Mouse (Mus musculus) macrophage (primary cell): Measurements from ENCODE around the gene Tnfaip1. TPM values are rescaled to one million over a fixed set of nuclear protein-coding genes. Genes with fewer than 3 reads are reported as not detected.

Source experiments
- H3K27ac ChIP-seq: fragments of 350-480 bp; formaldehyde crosslinking; 2 replicates; pipeline ENCODE4 v1.9.0; 2021
- H3K36me3 ChIP-seq: fragments of 350-480 bp; formaldehyde crosslinking; 2 replicates; pipeline ENCODE4 v1.9.0; 2021; ENCODE audit errors: inconsistent target
- H3K4me3 ChIP-seq: fragments of 350-480 bp; formaldehyde crosslinking; 2 replicates; pipeline ENCODE4 v1.9.0; 2021; ENCODE audit errors: inconsistent target
- H3K79me2 ChIP-seq: fragments of 350-480 bp; formaldehyde crosslinking; 2 replicates; pipeline ENCODE4 v1.9.0; 2021; ENCODE audit errors: inconsistent target
- whole genome bisulfite sequencing: methylation state at CpG from one replicate; pipeline ENCODE4 v1.1.7; 2026; ENCODE audit warnings: inconsistent platforms; ENCODE audit not compliant: missing documents; 5-methylcytosine and 5-hydroxymethylcytosine counted together
- polyA plus RNA-seq: library from polyadenylated mRNA; stranded (reverse); fragments of 250-400 nt; gene quantifications from 3 replicates; pipeline ENCODE4 v1.2.4, GENCODE M21; 2018; ENCODE audit warnings: inconsistent platforms

The Tnfaip1 gene
- polyA plus RNA-seq, 1 experiment from 2014 or later, result 28.0 TPM

DNA sequence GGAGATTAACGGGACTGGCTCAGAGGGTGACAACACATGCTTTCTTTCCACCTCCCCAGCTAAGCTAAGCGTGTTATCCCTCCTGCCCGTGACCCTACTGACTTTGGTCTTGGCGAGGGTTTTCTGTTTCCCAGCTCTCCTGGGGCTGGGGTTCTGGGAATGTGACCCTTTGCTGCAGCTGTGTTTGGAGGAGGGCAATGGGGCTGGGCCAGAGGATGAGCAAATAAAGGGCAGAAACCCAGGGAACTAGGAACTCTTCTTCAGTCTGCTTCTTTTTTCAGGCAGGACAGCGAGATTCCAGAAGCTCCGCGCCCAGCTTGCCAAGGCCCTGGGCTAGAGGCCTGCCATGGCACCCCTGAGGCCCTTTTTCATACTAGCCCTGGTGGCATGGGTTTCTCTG lies 37.1 kb downstream of the Tnfaip1 start, which contains the start of gene Vtn:
Vtn (plus strand) TSS at position 88 of the 400 bp plus-strand sequence.
- WGBS, result 84% methylated on average over 7 of the region's 7 CpGs
- no peaks in the 10 kb centered on the region for H3K36me3 ChIP-seq
- no peaks in the 10 kb centered on the region for H3K79me2 ChIP-seq
- peak within 1 kb of the TSS; percentile 23; the same call in 1 of the 2 replicates for H3K4me3 ChIP-seq
- no peak within 1 kb of the TSS for H3K27ac ChIP-seq

DNA sequence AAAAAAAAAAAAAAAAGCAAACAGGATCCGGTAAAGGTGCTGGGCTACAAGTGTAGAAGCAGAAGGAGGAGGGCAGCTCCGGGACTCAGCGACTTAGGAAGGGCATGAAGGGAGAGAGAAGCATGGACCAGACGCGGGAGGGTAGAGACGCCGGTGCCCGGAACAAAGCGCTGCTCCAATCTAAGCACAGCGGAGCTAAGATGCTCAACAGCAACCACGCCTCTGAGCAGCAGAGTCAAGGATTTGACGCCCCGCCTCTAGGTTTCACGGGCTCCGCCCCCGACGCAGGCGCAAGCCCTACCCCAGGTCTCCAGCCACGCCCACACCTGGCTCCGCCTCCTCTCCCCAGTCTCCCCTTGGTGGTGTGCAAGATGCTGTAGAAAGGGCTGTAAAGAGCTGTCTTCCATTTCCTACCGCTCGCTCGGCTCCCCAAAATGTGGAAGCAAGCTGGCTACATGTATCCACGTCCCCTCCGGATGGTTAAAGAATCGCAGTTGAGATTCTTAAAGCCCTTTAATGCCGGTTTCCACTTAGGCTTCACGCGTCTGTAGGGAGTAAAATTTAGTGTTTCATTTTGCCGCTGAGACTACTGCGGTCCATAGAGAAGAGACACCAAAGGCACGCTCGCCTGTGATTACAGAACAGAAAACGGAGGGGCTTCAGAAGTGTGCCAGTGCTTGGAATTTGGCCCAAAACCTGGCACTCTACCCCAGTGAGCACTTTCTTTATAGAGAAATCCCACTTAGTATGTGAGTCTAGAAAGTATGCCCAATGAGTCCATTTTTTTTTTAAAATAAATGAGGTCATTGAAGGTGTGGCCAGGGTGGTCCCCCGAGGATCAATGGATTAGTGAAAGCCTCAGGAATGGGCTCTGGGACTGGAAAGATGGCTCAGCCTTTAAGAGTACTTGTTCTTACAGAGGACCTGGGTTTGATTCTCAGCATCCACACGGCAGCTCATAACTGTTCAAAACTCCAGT lies 38.3 kb downstream of the Tnfaip1 start, which contains the start of gene Sarm1:
Sarm1 (minus strand) TSS at position 211 of the 979 bp plus-strand sequence.
- H3K4me3 ChIP-seq, result peak within 1 kb of the TSS; percentile 23; the same call in 1 of the 2 replicates
- H3K27ac ChIP-seq, result no peak within 1 kb of the TSS
- no peaks in the 10 kb centered on the region for H3K79me2 ChIP-seq
- no peaks in the 10 kb centered on the region for H3K36me3 ChIP-seq
- WGBS, result 4% methylated on average over 36 of the region's 36 CpGs

DNA sequence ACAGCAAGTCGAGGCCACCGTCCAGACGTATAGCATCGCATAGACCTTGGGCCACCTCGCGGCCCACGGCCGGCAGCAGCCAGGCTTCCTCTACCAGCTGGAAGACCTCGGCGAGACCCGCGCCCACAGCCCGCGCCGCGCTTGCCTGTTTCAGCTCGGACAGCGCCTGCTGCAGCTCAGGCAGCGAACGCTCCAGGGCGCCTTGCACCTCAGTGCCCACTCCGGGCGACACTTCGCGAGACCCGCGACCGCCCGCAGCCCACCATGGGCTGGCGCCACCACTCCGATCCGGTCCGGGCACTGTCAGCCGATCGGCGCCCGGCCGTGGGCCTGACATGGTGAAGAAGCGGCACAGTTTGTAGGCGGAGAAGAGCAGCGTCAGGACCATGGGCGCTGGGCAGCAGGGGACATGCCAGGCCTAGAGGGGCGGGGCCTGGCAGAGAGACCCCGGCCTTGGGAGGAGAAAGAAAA lies 39.0 kb downstream of the Tnfaip1 start:
- Histone ChIP-seq H3K36me3 (no peaks in the 10 kb centered on the region), H3K27ac (no peak overlapping the region), H3K4me3 (peak overlapping the region; percentile 23; the same call in 1 of the 2 replicates), H3K79me2 (no peaks in the 10 kb centered on the region)
- WGBS, result 3% methylated on average over 38 of the region's 44 CpGs

DNA sequence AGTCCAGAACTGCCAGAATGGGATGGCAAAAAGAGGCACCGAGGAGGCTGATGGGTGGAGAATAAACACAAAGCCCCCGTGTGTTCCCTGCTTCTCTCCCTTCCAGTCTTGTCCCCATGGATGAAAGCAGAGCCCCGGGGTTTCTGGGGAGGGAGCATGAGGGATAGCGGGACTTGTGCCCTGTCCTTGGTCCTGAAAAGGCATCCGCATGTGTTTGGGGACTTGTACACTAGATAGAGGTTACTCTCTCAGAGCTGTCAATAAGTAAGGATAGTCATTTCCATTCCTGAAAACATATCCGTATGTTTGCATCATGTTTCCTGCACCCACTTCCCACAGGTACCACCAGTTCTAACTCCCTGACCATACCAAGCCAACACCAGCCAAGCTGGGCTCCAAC lies 40.2 kb downstream of the Tnfaip1 start:
- Histone ChIP-seq H3K36me3 (no peaks in the 10 kb centered on the region), H3K27ac (no peak overlapping the region), H3K79me2 (no peaks in the 10 kb centered on the region), H3K4me3 (no peak overlapping the region)
- 12% methylated on average over 6 of the region's 6 CpGs for WGBS

DNA sequence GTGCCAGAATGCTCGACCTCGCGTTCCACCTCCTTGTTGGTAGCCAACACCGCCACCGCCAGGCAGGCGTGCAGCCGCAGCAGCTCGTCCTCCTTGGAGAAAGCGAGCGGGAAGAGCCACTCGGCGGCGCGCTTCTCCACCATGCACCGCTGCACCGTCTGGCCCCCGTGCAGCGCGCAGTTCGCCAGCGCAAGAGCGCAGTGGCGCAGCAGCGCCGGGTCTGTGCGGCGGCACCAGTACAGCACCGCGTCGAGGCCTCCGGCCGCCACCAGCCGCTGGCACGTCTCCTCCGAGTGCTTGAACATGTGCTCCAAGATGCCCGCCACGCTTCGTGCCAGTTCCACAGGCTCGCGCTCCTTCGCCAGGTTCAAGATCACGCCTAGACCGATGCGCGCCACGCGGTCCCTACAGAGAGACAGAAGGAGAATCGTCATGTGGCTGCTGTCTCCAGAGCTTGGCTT lies 45.3 kb downstream of the Tnfaip1 start:
- no peaks in the 10 kb centered on the region for H3K79me2 ChIP-seq
- WGBS, result 13% methylated on average over 48 of the region's 48 CpGs
- no peak overlapping the region for H3K4me3 ChIP-seq
- no peaks in the 10 kb centered on the region for H3K36me3 ChIP-seq
- H3K27ac ChIP-seq, result no peak overlapping the region

DNA sequence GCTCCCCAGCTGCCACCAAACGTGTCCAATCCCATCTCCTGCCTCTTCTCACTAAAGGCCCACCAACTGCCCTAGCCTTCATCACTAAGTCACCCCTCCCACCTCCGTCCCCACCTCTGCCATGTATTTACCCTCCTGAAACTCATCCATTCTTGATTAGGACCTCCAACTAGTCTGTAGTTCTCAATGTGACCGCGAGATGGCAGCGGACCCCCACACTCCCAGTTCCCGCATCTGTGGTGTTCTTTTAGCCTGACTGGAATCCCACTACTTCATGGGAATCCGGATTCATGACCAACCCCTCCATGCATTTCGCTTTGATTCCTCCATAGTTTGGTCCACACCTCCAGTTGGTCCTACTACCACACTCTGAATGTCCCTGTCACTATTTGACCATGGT lies 48.0 kb downstream of the Tnfaip1 start:
- 6% methylated on average over 8 of the region's 8 CpGs for WGBS
- H3K27ac ChIP-seq, result no peak overlapping the region

DNA sequence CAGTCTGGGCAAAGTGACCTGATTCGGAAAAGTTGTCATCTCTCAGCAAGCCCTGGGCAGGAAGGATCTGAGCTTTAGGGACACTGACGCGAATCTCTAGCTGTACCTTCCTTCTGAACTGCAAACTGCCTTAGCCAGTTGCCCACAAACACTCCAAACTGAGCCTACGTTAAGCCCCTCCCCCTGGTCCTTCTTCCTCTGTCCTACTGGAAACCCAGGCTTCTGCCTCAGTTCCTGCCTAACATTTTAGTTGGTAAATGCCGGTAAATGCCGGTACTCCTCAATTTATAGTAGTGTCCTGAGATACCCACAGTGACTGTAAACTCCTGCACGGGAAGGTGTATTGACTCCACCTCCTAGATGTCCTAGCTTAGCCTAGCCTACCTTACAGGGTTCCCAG lies 52.5 kb downstream of the Tnfaip1 start:
- Histone ChIP-seq H3K36me3 (no peaks in the 10 kb centered on the region), H3K79me2 (no peaks in the 10 kb centered on the region), H3K4me3 (no peak overlapping the region), H3K27ac (no peak overlapping the region)
- WGBS, result 50% methylated on average over 7 of the region's 7 CpGs

More for the DNA sequence above, 48.0 kb downstream of the Tnfaip1 start:
- no peak overlapping the region for H3K4me3 ChIP-seq
- no peaks in the 10 kb centered on the region for H3K79me2 ChIP-seq
- H3K36me3 ChIP-seq, result no peaks in the 10 kb centered on the region

DNA sequence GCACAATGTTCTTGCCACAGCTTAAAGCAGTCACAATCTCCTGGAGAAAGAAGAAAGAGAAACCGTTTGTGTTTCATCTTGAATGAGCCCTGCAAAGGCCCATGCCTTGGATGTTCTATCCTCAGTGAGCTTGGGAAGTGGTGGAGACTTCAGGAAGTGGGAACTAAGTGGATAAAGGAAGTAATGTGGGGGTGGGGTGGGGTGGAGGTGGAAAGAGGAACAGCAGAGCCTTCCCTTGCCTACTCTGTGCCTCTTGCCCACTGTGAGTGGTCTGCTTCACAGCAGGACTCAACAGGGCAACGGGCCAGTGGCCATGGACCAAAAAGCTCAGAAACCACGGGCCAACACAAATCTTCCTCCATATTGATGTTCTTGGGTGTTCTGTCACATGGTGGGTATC lies 60.8 kb downstream of the Tnfaip1 start:
- no peaks in the 10 kb centered on the region for H3K79me2 ChIP-seq
- H3K36me3 ChIP-seq, result no peaks in the 10 kb centered on the region
- 21% methylated on average over 3 of the region's 3 CpGs for WGBS
- H3K4me3 ChIP-seq, result no peak overlapping the region
- H3K27ac ChIP-seq, result no peak overlapping the region

Other genes with a start within 250 kb of the Tnfaip1 start
- gene BC030499, start 245.5 kb downstream of the Tnfaip1 start, polyA plus RNA-seq, result 0.32 to 1.4 TPM (median 0.54 TPM) in 3 replicates
- gene Spag5, start 234.8 kb downstream of the Tnfaip1 start, polyA plus RNA-seq, result 0.66 to 3.3 TPM (median 2.6 TPM) in 3 replicates
- 6.8 to 30.2 TPM (median 7.3 TPM) in 3 replicates for gene Aldoc, start 213.4 kb downstream of the Tnfaip1 start, polyA plus RNA-seq
- 66.8 to 71.6 TPM (median 67.7 TPM) in 3 replicates for gene Pigs, start 207.9 kb downstream of the Tnfaip1 start, polyA plus RNA-seq
- 21.6 to 57.5 TPM (median 31.3 TPM) in 3 replicates for gene Unc119, start 192.8 kb downstream of the Tnfaip1 start, polyA plus RNA-seq
- gene Foxn1, start 149.8 kb downstream of the Tnfaip1 start, polyA plus RNA-seq, result not detected in 3 replicates
- 0.20 to 0.62 TPM (median 0.36 TPM) in 3 replicates for gene Slc13a2, start 114.1 kb downstream of the Tnfaip1 start, polyA plus RNA-seq
- 5.8 to 11.1 TPM (median 6.3 TPM) in 3 replicates for gene Slc46a1, start 70.6 kb downstream of the Tnfaip1 start, polyA plus RNA-seq
- gene Sarm1, start 38.6 kb downstream of the Tnfaip1 start, polyA plus RNA-seq, result 0.04 to 0.16 TPM (median 0.12 TPM) in 3 replicates
- gene Vtn, start 37.2 kb downstream of the Tnfaip1 start, polyA plus RNA-seq, result not detected in 3 replicates
- not detected in 3 replicates for gene Sebox, start 32.9 kb downstream of the Tnfaip1 start, polyA plus RNA-seq
- gene Tmem199, start 24.2 kb downstream of the Tnfaip1 start, polyA plus RNA-seq, result 25.0 to 37.9 TPM (median 35.3 TPM) in 3 replicates
- 31.1 to 47.7 TPM (median 32.4 TPM) in 3 replicates for gene Poldip2, start 24.1 kb downstream of the Tnfaip1 start, polyA plus RNA-seq
- 49.9 to 68.6 TPM (median 62.9 TPM) in 3 replicates for gene Ift20, start within 50 bp of the Tnfaip1 start, polyA plus RNA-seq
- 48.9 to 61.4 TPM (median 53.9 TPM) in 3 replicates for gene Tmem97, start 14.4 kb upstream of the Tnfaip1 start, polyA plus RNA-seq
- 12.9 to 23.2 TPM (median 16.9 TPM) in 3 replicates for gene Nlk, start 161.0 kb upstream of the Tnfaip1 start, polyA plus RNA-seq
- 9.6 to 19.0 TPM (median 16.3 TPM) in 3 replicates for gene Ccnq, start 215.4 kb upstream of the Tnfaip1 start, polyA plus RNA-seq